In genomic region chr19:32943594-32944230, GRCm38 (mm10) we compare ENCODE assay signal across 28 mouse cellular contexts.
"Had no signal": no experiment of that assay in that cellular context is flagged by ENCODE, and none has a peak within 500 bp of the region (broad histone marks: within the 10 kb centered on the region; RNA-seq: fewer than 3 reads in every experiment).

No protein-coding gene starts in this region.

- H3K27me3 ChIP-seq: heart, embryonic 12.5 days; heart, embryonic 13.5 days; heart, embryonic 15.5 days; hindbrain, embryonic 12.5 days; hindbrain, embryonic 13.5 days; hindbrain, embryonic 15.5 days; intestine, embryonic 15.5 days; kidney, embryonic 15.5 days had no signal

- H3K27ac ChIP-seq: heart, embryonic 13.5 days; heart, embryonic 15.5 days; hindbrain, embryonic 12.5 days; hindbrain, embryonic 13.5 days; hindbrain, embryonic 14.5 days; hindbrain, embryonic 15.5 days; hindbrain, postnatal 0 days; intestine, embryonic 15.5 days; kidney, embryonic 15.5 days; kidney, postnatal 0 days; layer of hippocampus, adult 2 months; left cerebral cortex, adult 2 months had no signal

- H3K4me1 ChIP-seq: heart, embryonic 12.5 days; heart, embryonic 13.5 days; heart, embryonic 15.5 days; hindbrain, embryonic 12.5 days; hindbrain, embryonic 13.5 days; hindbrain, embryonic 15.5 days; intestine, embryonic 15.5 days; kidney, embryonic 15.5 days had no signal

- DNase-seq: heart, postnatal 10 days; heart, postnatal 14 days; heart, postnatal 36 days; heart, postnatal 4 days; kidney, adult 11 months; kidney, adult 18-20 months; kidney, adult 2 months; kidney, adult 8-10 months; kidney, adult 9 months; kidney, postnatal 10 days; kidney, postnatal 14 days; kidney, postnatal 36 days; kidney, postnatal 4 days; layer of hippocampus, adult 9-11 months; layer of hippocampus, postnatal 36 days had no signal

- H3K4me3 ChIP-seq: heart, embryonic 12.5 days; heart, embryonic 13.5 days; heart, embryonic 15.5 days; hindbrain, embryonic 12.5 days; hindbrain, embryonic 13.5 days; hindbrain, embryonic 15.5 days; intestine, embryonic 15.5 days; kidney, embryonic 15.5 days; layer of hippocampus, adult 2 months; left cerebral cortex, adult 2 months had no signal

- H3K36me3 ChIP-seq: heart, embryonic 12.5 days; heart, embryonic 13.5 days; heart, embryonic 15.5 days; hindbrain, embryonic 12.5 days; hindbrain, embryonic 13.5 days; hindbrain, embryonic 15.5 days; intestine, embryonic 15.5 days; kidney, embryonic 15.5 days had no signal

- H3K9me3 ChIP-seq: heart, embryonic 12.5 days; heart, embryonic 13.5 days; heart, embryonic 15.5 days; hindbrain, embryonic 12.5 days; hindbrain, embryonic 13.5 days; hindbrain, embryonic 15.5 days; intestine, embryonic 15.5 days; kidney, embryonic 15.5 days had no signal
